Mouse (Mus musculus) brain, adult 2 months (tissue): ENCODE data around the gene Sh2d3c.
A peak's percentile ranks its signal among the peaks of the same experiment; 100 is the strongest.

ENCODE experiments used
- DNase-seq: peaks from one replicate; pipeline ENCODE4 v3.0.0; 2011; ENCODE audit warnings: low read depth, low spot score

Gene Sh2d3c

DNA sequence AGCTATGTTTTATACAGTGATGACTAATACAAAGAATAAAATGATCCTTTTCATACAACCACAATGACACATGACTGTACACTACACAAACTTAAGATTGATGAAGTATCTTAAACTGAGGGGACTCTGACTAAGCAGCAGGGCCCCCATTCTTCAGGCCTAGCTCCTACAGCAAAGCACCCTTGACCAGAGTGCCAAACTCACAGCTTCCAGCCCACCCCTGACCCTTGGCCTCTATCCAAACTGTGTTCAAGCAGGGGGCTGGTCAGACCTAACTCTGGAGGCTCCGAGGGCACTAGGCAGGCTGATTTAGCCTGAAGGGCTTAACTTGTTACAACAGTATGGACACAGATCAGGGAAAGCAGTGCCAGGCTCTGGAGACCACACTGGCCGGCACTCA, 67.7 kb downstream of the Sh2d3c start:
- no peak for DNase-seq

DNA sequence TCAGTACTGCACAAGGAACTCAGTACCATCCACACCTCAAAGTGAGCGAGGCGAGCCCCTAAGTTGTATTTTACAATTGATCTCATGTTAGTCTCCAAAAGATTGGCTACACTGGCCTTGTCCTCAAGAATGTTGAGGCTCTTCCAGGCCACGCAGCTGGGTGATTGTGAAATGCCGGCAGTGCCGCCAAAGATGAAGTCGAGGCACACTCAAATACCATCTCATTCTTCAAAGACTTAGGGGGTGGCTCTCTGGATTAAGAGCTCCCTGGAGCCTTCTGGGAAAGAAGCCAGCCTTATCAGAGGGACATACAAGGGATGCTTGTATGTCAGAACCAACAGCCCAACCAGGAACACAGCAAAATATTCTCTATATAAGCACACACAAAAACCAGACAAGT, 70.4 kb downstream of the Sh2d3c start:
- DNase-seq, result peak; percentile 54

DNA sequence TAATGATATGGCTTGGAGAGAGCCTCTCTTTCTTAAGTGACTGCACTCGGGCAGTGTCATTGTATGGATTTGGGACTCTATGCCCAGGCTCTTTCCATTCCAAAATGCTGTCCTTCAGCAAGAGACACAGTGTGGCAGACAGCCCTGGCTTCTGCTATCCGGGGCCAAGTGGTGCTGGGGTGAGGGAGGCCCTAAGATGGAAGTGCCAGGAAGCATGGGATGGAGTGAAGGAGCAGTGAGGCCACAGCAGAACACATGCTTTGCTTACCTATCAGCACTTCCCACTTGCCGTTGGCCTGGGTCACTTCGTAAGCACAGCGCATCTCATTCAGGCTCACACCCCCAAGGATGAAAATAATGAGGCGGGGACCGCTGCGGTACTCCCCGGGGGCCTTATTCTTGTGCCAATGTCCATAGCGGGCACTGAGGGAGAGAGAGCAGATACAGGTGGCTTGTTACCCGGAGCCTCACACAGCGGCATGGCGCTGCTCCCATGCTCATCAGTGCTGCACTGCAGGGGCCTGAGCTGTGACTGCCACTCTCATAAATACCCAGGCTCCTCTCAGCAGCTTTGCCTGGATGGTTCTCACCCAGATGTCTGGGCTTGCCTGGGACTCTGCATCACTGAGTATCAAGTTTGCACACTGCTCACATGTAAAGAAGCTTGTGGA, 75.0 kb downstream of the Sh2d3c start:
- DNase-seq, result peak; percentile 58

DNA sequence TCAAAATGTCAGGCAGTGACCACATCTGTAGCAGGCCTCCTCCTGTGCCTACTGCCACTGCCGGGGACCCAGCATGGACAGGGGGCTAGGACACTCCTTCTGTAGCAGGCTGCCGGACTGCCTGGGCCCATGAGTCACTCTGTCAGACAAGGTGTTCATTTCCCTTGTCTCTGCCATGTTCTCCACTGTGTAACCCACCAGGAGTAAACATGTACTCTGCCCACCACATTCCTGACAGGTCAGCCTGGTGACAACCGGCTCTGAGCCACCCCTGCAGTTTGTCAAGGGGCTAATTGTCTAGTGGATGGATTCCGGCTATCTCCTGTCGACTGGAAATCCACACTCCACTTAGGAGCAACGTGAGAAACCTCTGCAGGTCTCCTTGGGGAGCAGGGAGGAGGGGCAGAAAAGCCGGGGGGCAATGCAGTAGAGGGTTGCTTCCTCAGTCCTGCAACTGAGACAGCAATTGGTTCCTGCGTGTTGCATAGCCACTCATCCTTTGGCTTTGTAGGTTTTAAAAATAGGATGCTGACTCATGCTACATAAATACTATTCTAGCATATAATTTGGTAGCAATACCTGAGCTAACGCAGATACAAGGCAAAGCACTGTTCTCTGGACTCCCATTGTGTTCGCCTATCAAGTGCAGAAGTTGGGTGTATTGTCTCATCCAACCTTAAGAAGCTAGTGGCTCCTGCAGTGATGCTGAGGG, 77.6 kb downstream of the Sh2d3c start:
- peak; percentile 79 for DNase-seq
